Mouse (Mus musculus): ENCODE measurements around the gene Serpina5. TPM values are rescaled to one million over a fixed set of nuclear protein-coding genes. Genes with fewer than 3 reads are reported as not detected.

Serpina5 gene
- polyA plus RNA-seq, 1 experiment from 2014 or later: not detected

DNA sequence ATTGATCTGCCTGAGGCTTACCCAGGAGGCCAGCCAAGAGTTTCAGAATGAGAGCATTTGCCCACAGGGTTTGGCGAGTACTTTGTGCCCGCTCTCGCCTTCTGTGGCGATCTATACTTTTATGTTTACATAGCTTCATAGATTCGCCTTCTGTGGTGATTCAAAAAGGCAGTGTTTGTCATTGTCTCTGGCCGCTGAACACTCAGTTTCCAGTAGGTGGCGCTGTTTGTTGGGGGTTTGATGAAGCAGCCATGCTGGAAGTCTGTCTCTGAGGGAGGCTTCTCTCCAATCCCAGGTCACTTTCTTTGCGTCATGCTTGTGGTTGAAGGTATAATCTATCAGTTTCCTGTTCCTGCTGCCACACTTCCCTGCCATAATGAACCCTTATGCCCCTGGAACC is 34.7 kb upstream of the Serpina5 start:
- Histone ChIP-seq H3K9ac (ENCODE audit: low read depth, low read length) (no peak overlapping the region), H3K27ac (ENCODE audit: low read depth, low read length) (no peak overlapping the region), H3K4me1 (ENCODE audit: control insufficient read depth, insufficient read depth, low read length) (no peaks in the 10 kb centered on the region), H3K27me3 (ENCODE audit: control insufficient read depth, insufficient read depth, low read length) (peaks cover 3% of the 10 kb centered on the region; the same call in 1 of the 2 replicates), H3K36me3 (ENCODE audit: control insufficient read depth, insufficient read depth, low read length) (no peaks in the 10 kb centered on the region), H3K4me3 (ENCODE audit: low read depth, low read length) (no peak overlapping the region), H3K9me3 (replicated peaks; ENCODE audit: control insufficient read depth, low read length) (no peaks in the 10 kb centered on the region), H3K4me2 (no peak overlapping the region)
- ATAC-seq (replicated peaks; ENCODE audit: insufficient number of reproducible peaks, low FRiP score, low TSS enrichment): no peak
- 22% methylated on average over 8 of the region's 8 CpGs for WGBS (ENCODE audit: insufficient replicate concordance)

GRCm38 (mm10) chr12:104067549-104067948 is 33.4 kb upstream of the Serpina5 start:
- Histone ChIP-seq H3K9me3 (replicated peaks; ENCODE audit: control insufficient read depth, low read length) (no peaks in the 10 kb centered on the region), H3K4me3 (ENCODE audit: low read depth, low read length) (no peak overlapping the region), H3K4me1 (ENCODE audit: control insufficient read depth, insufficient read depth, low read length) (no peaks in the 10 kb centered on the region), H3K27ac (ENCODE audit: low read depth, low read length) (no peak overlapping the region), H3K4me2 (peak overlapping the region; percentile 41), H3K9ac (ENCODE audit: low read depth, low read length) (no peak overlapping the region), H3K36me3 (ENCODE audit: control insufficient read depth, insufficient read depth, low read length) (no peaks in the 10 kb centered on the region), H3K27me3 (ENCODE audit: control insufficient read depth, insufficient read depth, low read length) (peaks cover 5% of the 10 kb centered on the region; the same call in 1 of the 2 replicates)
- 28% methylated on average over 4 of the region's 4 CpGs for WGBS (ENCODE audit: insufficient replicate concordance)
- no peak for ATAC-seq (replicated peaks; ENCODE audit: insufficient number of reproducible peaks, low FRiP score, low TSS enrichment)

GRCm38 (mm10) chr12:104069620-104070019 is 31.3 kb upstream of the Serpina5 start:
- 6% methylated on average over 2 of the region's 2 CpGs for WGBS (ENCODE audit: insufficient replicate concordance)
- H3K27ac ChIP-seq (ENCODE audit: low read depth, low read length): no peak overlapping the region
- H3K9me3 ChIP-seq (replicated peaks; ENCODE audit: control insufficient read depth, low read length): no peaks in the 10 kb centered on the region
- no peak overlapping the region for H3K4me2 ChIP-seq
- H3K9ac ChIP-seq (ENCODE audit: low read depth, low read length): no peak overlapping the region
- no peak overlapping the region for H3K4me3 ChIP-seq (ENCODE audit: low read depth, low read length)
- H3K4me1 ChIP-seq (ENCODE audit: control insufficient read depth, insufficient read depth, low read length): no peaks in the 10 kb centered on the region
- ATAC-seq (replicated peaks; ENCODE audit: insufficient number of reproducible peaks, low FRiP score, low TSS enrichment): no peak
- H3K36me3 ChIP-seq (ENCODE audit: control insufficient read depth, insufficient read depth, low read length): no peaks in the 10 kb centered on the region
- H3K27me3 ChIP-seq (ENCODE audit: control insufficient read depth, insufficient read depth, low read length): 0 out of 2 replicates have a peak, but pooled peaks cover 6% of the 10 kb centered on the region

GRCm38 (mm10) chr12:104071708-104072107 is 29.2 kb upstream of the Serpina5 start:
- Histone ChIP-seq H3K9me3 (replicated peaks; ENCODE audit: control insufficient read depth, low read length) (no peaks in the 10 kb centered on the region), H3K27ac (ENCODE audit: low read depth, low read length) (no peak overlapping the region)

DNA sequence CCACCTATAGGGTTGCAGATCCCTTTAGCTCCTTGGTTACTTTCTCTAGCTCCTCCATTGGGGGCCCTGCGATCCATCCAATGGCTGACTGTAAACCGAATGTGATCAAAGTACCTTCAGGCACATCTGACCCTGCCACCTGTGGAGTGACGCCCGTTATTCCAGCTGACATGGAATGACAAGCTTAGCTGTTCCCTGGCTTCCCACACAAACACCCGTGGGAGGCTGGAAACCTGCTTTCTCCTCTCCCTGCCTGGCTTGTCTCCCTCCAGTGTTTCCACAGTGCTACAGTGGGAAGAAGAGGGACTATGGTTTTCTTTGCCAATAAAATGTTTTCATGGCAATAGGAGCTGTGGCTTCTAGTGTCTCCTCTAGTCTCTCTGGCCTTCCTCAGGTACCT is 28.6 kb upstream of the Serpina5 start:
- Histone ChIP-seq H3K4me2 (no peak overlapping the region), H3K27ac (ENCODE audit: low read depth, low read length) (no peak overlapping the region), H3K4me3 (ENCODE audit: low read depth, low read length) (no peak overlapping the region), H3K27me3 (ENCODE audit: control insufficient read depth, insufficient read depth, low read length) (0 out of 2 replicates have a peak, but pooled peaks cover 6% of the 10 kb centered on the region), H3K36me3 (ENCODE audit: control insufficient read depth, insufficient read depth, low read length) (no peaks in the 10 kb centered on the region), H3K9ac (ENCODE audit: low read depth, low read length) (no peak overlapping the region), H3K4me1 (ENCODE audit: control insufficient read depth, insufficient read depth, low read length) (no peaks in the 10 kb centered on the region), H3K9me3 (replicated peaks; ENCODE audit: control insufficient read depth, low read length) (no peaks in the 10 kb centered on the region)
- WGBS (ENCODE audit: insufficient replicate concordance): 61% methylated on average over 5 of the region's 5 CpGs
- ATAC-seq (replicated peaks; ENCODE audit: insufficient number of reproducible peaks, low FRiP score, low TSS enrichment): no peak

More at GRCm38 (mm10) chr12:104071708-104072107, 29.2 kb upstream of the Serpina5 start:
- H3K4me2 ChIP-seq: no peak overlapping the region
- H3K27me3 ChIP-seq (ENCODE audit: control insufficient read depth, insufficient read depth, low read length): 0 out of 2 replicates have a peak, but pooled peaks cover 6% of the 10 kb centered on the region
- no peak overlapping the region for H3K9ac ChIP-seq (ENCODE audit: low read depth, low read length)
- H3K4me3 ChIP-seq (ENCODE audit: low read depth, low read length): no peak overlapping the region
- 30% methylated on average over 1 of the region's 1 CpGs for WGBS (ENCODE audit: insufficient replicate concordance)
- no peaks in the 10 kb centered on the region for H3K4me1 ChIP-seq (ENCODE audit: control insufficient read depth, insufficient read depth, low read length)
- no peaks in the 10 kb centered on the region for H3K36me3 ChIP-seq (ENCODE audit: control insufficient read depth, insufficient read depth, low read length)
- no peak for ATAC-seq (replicated peaks; ENCODE audit: insufficient number of reproducible peaks, low FRiP score, low TSS enrichment)

- Histone ChIP-seq H3K9me3 (replicated peaks; ENCODE audit: control insufficient read depth, low read length) (no peaks in the 10 kb centered on the region), H3K4me2 (no peak overlapping the region), H3K27ac (ENCODE audit: low read depth, low read length) (no peak overlapping the region), H3K27me3 (ENCODE audit: control insufficient read depth, insufficient read depth, low read length) (no peaks in the 10 kb centered on the region), H3K9ac (ENCODE audit: low read depth, low read length) (no peak overlapping the region), H3K36me3 (ENCODE audit: control insufficient read depth, insufficient read depth, low read length) (no peaks in the 10 kb centered on the region), H3K4me1 (ENCODE audit: control insufficient read depth, insufficient read depth, low read length) (no peaks in the 10 kb centered on the region), H3K4me3 (ENCODE audit: low read depth, low read length) (no peak overlapping the region)
- 67% methylated on average over 2 of the region's 2 CpGs for WGBS (ENCODE audit: insufficient replicate concordance)
- no peak for ATAC-seq (replicated peaks; ENCODE audit: insufficient number of reproducible peaks, low FRiP score, low TSS enrichment)
Measured at GRCm38 (mm10) chr12:104090119-104090518, 10.8 kb upstream of the Serpina5 start.

DNA sequence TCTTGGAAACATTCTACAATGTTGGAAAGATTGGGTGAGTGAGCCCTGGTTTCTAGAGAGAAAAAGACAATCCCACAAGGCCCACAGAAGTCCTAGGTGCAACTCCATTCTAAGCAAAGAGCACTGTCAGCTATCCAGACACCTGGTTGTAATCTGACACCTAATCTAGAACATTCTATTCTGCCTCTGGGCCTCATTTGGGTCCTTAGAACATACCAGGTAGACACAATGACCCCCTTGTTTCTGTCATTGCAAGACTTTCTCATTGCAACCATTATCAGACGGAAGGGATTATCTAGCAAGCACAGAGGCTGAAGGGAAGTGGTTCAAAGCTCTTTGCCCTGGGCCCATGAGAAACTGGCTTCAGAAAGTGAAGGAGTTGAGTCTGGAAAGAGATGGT is 9.6 kb upstream of the Serpina5 start:
- no peaks in the 10 kb centered on the region for H3K27me3 ChIP-seq (ENCODE audit: control insufficient read depth, insufficient read depth, low read length)
- no peak overlapping the region for H3K4me3 ChIP-seq (ENCODE audit: low read depth, low read length)
- no peak overlapping the region for H3K9ac ChIP-seq (ENCODE audit: low read depth, low read length)
- ATAC-seq (replicated peaks; ENCODE audit: insufficient number of reproducible peaks, low FRiP score, low TSS enrichment): no peak
- no peaks in the 10 kb centered on the region for H3K36me3 ChIP-seq (ENCODE audit: control insufficient read depth, insufficient read depth, low read length)
- H3K27ac ChIP-seq (ENCODE audit: low read depth, low read length): no peak overlapping the region
- H3K9me3 ChIP-seq (replicated peaks; ENCODE audit: control insufficient read depth, low read length): no peaks in the 10 kb centered on the region
- H3K4me2 ChIP-seq: no peak overlapping the region
- 79% methylated on average over 1 of the region's 1 CpGs for WGBS (ENCODE audit: insufficient replicate concordance)
- H3K4me1 ChIP-seq (ENCODE audit: control insufficient read depth, insufficient read depth, low read length): no peaks in the 10 kb centered on the region

- H3K9me3 ChIP-seq (replicated peaks; ENCODE audit: control insufficient read depth, low read length): no peaks in the 10 kb centered on the region
- H3K27ac ChIP-seq (ENCODE audit: low read depth, low read length): no peak overlapping the region
- H3K36me3 ChIP-seq (ENCODE audit: control insufficient read depth, insufficient read depth, low read length): no peaks in the 10 kb centered on the region
- H3K27me3 ChIP-seq (ENCODE audit: control insufficient read depth, insufficient read depth, low read length): no peaks in the 10 kb centered on the region
- H3K4me1 ChIP-seq (ENCODE audit: control insufficient read depth, insufficient read depth, low read length): no peaks in the 10 kb centered on the region
- H3K4me2 ChIP-seq: no peak overlapping the region
- no peak overlapping the region for H3K4me3 ChIP-seq (ENCODE audit: low read depth, low read length)
- no peak overlapping the region for H3K9ac ChIP-seq (ENCODE audit: low read depth, low read length)
- no peak for ATAC-seq (replicated peaks; ENCODE audit: insufficient number of reproducible peaks, low FRiP score, low TSS enrichment)
Measured at GRCm38 (mm10) chr12:104105847-104106246, 4.9 kb downstream of the Serpina5 start.

DNA sequence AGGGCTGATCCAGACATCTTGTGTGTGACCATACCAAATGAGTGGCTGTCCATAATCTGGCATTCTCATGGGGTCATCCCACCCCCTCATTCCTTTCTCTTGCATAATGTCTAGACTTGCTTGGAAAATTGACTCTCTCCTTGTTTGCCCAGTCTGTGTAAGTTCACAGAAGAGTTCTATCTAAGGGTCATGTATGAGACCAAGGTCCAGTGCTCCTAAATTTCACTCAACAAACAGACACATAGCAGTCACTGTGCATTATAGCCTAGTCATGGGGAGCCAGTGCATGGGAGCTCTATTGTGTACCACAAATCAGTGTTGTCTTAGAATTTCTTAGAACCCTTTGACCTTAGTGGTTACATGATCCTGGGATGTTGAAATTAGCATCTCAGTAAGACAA is 6.0 kb downstream of the Serpina5 start:
- Histone ChIP-seq H3K4me3 (ENCODE audit: low read depth, low read length) (no peak overlapping the region), H3K4me1 (ENCODE audit: control insufficient read depth, insufficient read depth, low read length) (no peaks in the 10 kb centered on the region), H3K9ac (ENCODE audit: low read depth, low read length) (no peak overlapping the region), H3K4me2 (no peak overlapping the region), H3K9me3 (replicated peaks; ENCODE audit: control insufficient read depth, low read length) (no peaks in the 10 kb centered on the region), H3K27ac (ENCODE audit: low read depth, low read length) (no peak overlapping the region), H3K27me3 (ENCODE audit: control insufficient read depth, insufficient read depth, low read length) (no peaks in the 10 kb centered on the region), H3K36me3 (ENCODE audit: control insufficient read depth, insufficient read depth, low read length) (no peaks in the 10 kb centered on the region)
- ATAC-seq (replicated peaks; ENCODE audit: insufficient number of reproducible peaks, low FRiP score, low TSS enrichment): no peak

Data from heart, embryonic 11.5 days (tissue).